ENCODE assay signal across 24 mouse cellular contexts in the genomic region with DNA sequence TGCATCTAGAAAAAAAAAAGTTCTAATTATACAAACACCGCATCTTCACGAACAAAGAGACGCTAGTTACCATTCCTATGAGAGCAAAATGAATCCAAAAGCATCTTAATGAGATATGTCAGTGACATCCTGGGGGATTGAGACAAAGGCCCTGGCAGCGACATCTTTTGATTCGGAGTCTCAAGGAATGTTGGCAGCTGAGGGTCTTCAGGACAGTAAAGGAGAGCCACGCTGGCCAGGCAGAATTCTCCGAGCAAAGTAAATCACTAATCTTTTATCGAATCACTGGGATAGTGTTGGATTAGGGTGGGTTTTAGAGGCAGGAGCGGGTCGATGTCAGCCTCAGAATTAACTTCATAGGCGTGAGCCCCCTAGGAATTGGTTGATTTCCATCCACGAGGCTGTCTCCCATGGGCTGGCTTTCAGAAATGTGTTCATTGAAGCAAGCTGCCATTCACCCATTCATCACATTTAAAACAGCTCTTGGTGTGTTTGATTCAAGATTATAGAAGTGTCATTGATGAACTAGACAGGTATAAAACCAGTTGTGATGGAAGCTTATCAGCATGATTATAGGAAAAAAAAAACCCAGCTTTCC. TPM values are rescaled to one million over a fixed set of nuclear protein-coding genes. Genes with fewer than 3 reads are reported as not detected.
DNase-seq lines count a peak whose midpoint lies in the region; ATAC-seq lines count a peak whose summit lies in the region.
"Had no signal": no experiment of that assay in that cellular context is flagged by ENCODE, and none has a peak within 500 bp of the region (broad histone marks: within the 10 kb centered on the region; RNA-seq: fewer than 3 reads in every experiment).

No protein-coding gene starts in this region.

- ATAC-seq in forebrain, embryonic 11.5 days (replicated peaks; ENCODE audit: low FRiP score) = no peak
- ATAC-seq in forebrain, embryonic 13.5 days = 0 out of 2 replicates have a peak, but pooled peaks have one; percentile 33
- ATAC-seq in hindbrain, embryonic 14.5 days (ENCODE audit: low FRiP score) = no peak
- no peak for ATAC-seq in midbrain, embryonic 16.5 days
- ATAC-seq: inflammation-experienced regulatory T-cells, adult 6 months; liver, embryonic 12.5 days; Patski had no signal

- peaks cover 10% of the 10 kb centered on the region for H3K4me1 ChIP-seq in forebrain, embryonic 10.5 days
- H3K4me1 ChIP-seq in forebrain, embryonic 11.5 days (replicated peaks; ENCODE audit: control insufficient read depth, insufficient read depth, low read length) = no peaks in the 10 kb centered on the region; the same call in 1 of the 2 replicates
- H3K4me1 ChIP-seq in forebrain, embryonic 13.5 days = peaks cover 17% of the 10 kb centered on the region
- peaks cover 11% of the 10 kb centered on the region for H3K4me1 ChIP-seq in hindbrain, embryonic 14.5 days (replicated peaks; ENCODE audit: control insufficient read depth, insufficient read depth, low read length)
- peaks cover 3% of the 10 kb centered on the region; the same call in 1 of the 2 replicates for H3K4me1 ChIP-seq in midbrain, embryonic 16.5 days (ENCODE audit: control insufficient read depth, insufficient read depth, low read length)
- H3K4me1 ChIP-seq: embryonic facial prominence, embryonic 10.5 days; heart, embryonic 12.5 days had no signal

- no peaks in the 10 kb centered on the region for H3K36me3 ChIP-seq in forebrain, embryonic 10.5 days (replicated peaks)
- H3K36me3 ChIP-seq in forebrain, embryonic 11.5 days (ENCODE audit: control insufficient read depth, insufficient read depth, low read length) = no peaks in the 10 kb centered on the region
- H3K36me3 ChIP-seq in forebrain, embryonic 13.5 days (ENCODE audit: poor library complexity, severe bottlenecking) = no peaks in the 10 kb centered on the region
- no peaks in the 10 kb centered on the region for H3K36me3 ChIP-seq in hindbrain, embryonic 14.5 days (replicated peaks; ENCODE audit: control insufficient read depth, insufficient read depth)
- H3K36me3 ChIP-seq in midbrain, embryonic 16.5 days (ENCODE audit: control insufficient read depth, insufficient read depth, low read length) = no peaks in the 10 kb centered on the region
- H3K36me3 ChIP-seq: embryonic facial prominence, embryonic 10.5 days; heart, embryonic 12.5 days; liver, embryonic 12.5 days had no signal

- no peak overlapping the region for H3K9ac ChIP-seq in forebrain, embryonic 11.5 days (ENCODE audit: low read length)
- no peak overlapping the region for H3K9ac ChIP-seq in forebrain, embryonic 13.5 days
- H3K9ac ChIP-seq in hindbrain, embryonic 14.5 days = no peak overlapping the region
- 0 out of 2 replicates have a peak overlapping the region, but pooled peaks have one; percentile 28 for H3K9ac ChIP-seq in midbrain, embryonic 16.5 days (ENCODE audit: low read depth, low read length)
- H3K9ac ChIP-seq: heart, embryonic 12.5 days; liver, embryonic 12.5 days; lung, embryonic 14.5 days had no signal

- DNase-seq in forebrain, embryonic 10.5 days (ENCODE audit: extremely low spot score, low spot score) = no peak
- DNase-seq in forebrain, embryonic 11.5 days (ENCODE audit: low spot score) = no peak
- no peak for DNase-seq in hindbrain, embryonic 14.5 days (ENCODE audit: low spot score)
- no peak for DNase-seq in left cerebral cortex, postnatal 25 days (ENCODE audit: low spot score in 2 of 2)
- DNase-seq in ovary, adult 18-20 months (ENCODE audit: low spot score) = no peak
- no peak for DNase-seq in thymus, postnatal 25 days
- DNase-seq: adrenal gland, postnatal 25 days; cerebellum, adult 18-20 months; gastrocnemius, adult 2 months; heart, postnatal 14 days; kidney, adult 2 months; kidney, postnatal 10 days; lung, embryonic 14.5 days; lung, postnatal 4 days; thymus, postnatal 14 days had no signal

- intact Hi-C loops in left cerebral cortex, postnatal 25 days (cut with DNase I) = no loop called here

- no peaks in the 10 kb centered on the region for H3K27me3 ChIP-seq in forebrain, embryonic 10.5 days (ENCODE audit: poor library complexity, severe bottlenecking)
- no peaks in the 10 kb centered on the region for H3K27me3 ChIP-seq in forebrain, embryonic 11.5 days (ENCODE audit: control insufficient read depth, insufficient read depth, low read length)
- no peaks in the 10 kb centered on the region for H3K27me3 ChIP-seq in forebrain, embryonic 13.5 days
- no peaks in the 10 kb centered on the region for H3K27me3 ChIP-seq in hindbrain, embryonic 14.5 days (ENCODE audit: control insufficient read depth, insufficient read depth, low read length)
- no peaks in the 10 kb centered on the region for H3K27me3 ChIP-seq in midbrain, embryonic 16.5 days (ENCODE audit: control insufficient read depth, insufficient read depth, low read depth, low read length)
- H3K27me3 ChIP-seq: heart, embryonic 12.5 days; liver, embryonic 12.5 days; Patski had no signal

- 68% methylated on average over 12 of the region's 12 CpGs for WGBS in forebrain, embryonic 10.5 days
- 45% methylated on average over 12 of the region's 12 CpGs for WGBS in forebrain, embryonic 11.5 days
- 26% methylated on average over 12 of the region's 12 CpGs for WGBS in forebrain, embryonic 13.5 days
- WGBS in hindbrain, embryonic 14.5 days = 23% methylated on average over 12 of the region's 12 CpGs
- 18% methylated on average over 12 of the region's 12 CpGs for WGBS in midbrain, embryonic 16.5 days

- no peak overlapping the region for H3K4me2 ChIP-seq in forebrain, embryonic 11.5 days (ENCODE audit: low read depth, low read length, severe bottlenecking)
- H3K4me2 ChIP-seq in forebrain, embryonic 13.5 days = peak overlapping the region; percentile 13; the same call in 1 of the 2 replicates
- 0 out of 2 replicates have a peak overlapping the region, but pooled peaks have one; percentile 8 for H3K4me2 ChIP-seq in hindbrain, embryonic 14.5 days (replicated peaks)
- H3K4me2 ChIP-seq in midbrain, embryonic 16.5 days (ENCODE audit: low read length) = peak overlapping the region; percentile 12; the same call in 1 of the 2 replicates
- H3K4me2 ChIP-seq: heart, embryonic 12.5 days; liver, embryonic 12.5 days; lung, embryonic 14.5 days had no signal

- no peak overlapping the region for H3K4me3 ChIP-seq in forebrain, embryonic 10.5 days
- no peak overlapping the region for H3K4me3 ChIP-seq in forebrain, embryonic 11.5 days (ENCODE audit: low read depth, low read length)
- H3K4me3 ChIP-seq in forebrain, embryonic 13.5 days = no peak overlapping the region
- H3K4me3 ChIP-seq in hindbrain, embryonic 14.5 days (replicated peaks; ENCODE audit: low read length) = no peak overlapping the region
- H3K4me3 ChIP-seq in midbrain, embryonic 16.5 days (ENCODE audit: low read depth, low read length) = no peak overlapping the region
- H3K4me3 ChIP-seq: embryonic facial prominence, embryonic 10.5 days; gastrocnemius, adult 2 months; heart, embryonic 12.5 days; layer of hippocampus, adult 2 months; left cerebral cortex, adult 2 months; liver, embryonic 12.5 days had no signal

- H3K9me3 ChIP-seq in forebrain, embryonic 10.5 days = no peaks in the 10 kb centered on the region
- H3K9me3 ChIP-seq in forebrain, embryonic 11.5 days (ENCODE audit: control insufficient read depth, low read length) = no peaks in the 10 kb centered on the region
- no peaks in the 10 kb centered on the region for H3K9me3 ChIP-seq in forebrain, embryonic 13.5 days (replicated peaks)
- no peaks in the 10 kb centered on the region for H3K9me3 ChIP-seq in hindbrain, embryonic 14.5 days (ENCODE audit: control insufficient read depth, low read length)
- H3K9me3 ChIP-seq in midbrain, embryonic 16.5 days (replicated peaks; ENCODE audit: control insufficient read depth, low read length, poor library complexity, severe bottlenecking) = no peaks in the 10 kb centered on the region
- H3K9me3 ChIP-seq: embryonic facial prominence, embryonic 10.5 days; heart, embryonic 12.5 days; liver, embryonic 12.5 days had no signal

- peak overlapping the region; percentile 31; the same call in 1 of the 2 replicates for H3K27ac ChIP-seq in forebrain, embryonic 10.5 days
- no peak overlapping the region for H3K27ac ChIP-seq in forebrain, embryonic 11.5 days (ENCODE audit: low read depth, low read length)
- no peak overlapping the region for H3K27ac ChIP-seq in forebrain, embryonic 13.5 days
- H3K27ac ChIP-seq in hindbrain, embryonic 14.5 days = no peak overlapping the region
- H3K27ac ChIP-seq in midbrain, embryonic 16.5 days (ENCODE audit: low read length) = no peak overlapping the region
- H3K27ac ChIP-seq: embryonic facial prominence, embryonic 10.5 days; gastrocnemius, adult 2 months; layer of hippocampus, adult 2 months; left cerebral cortex, adult 2 months; liver, embryonic 12.5 days had no signal

RNA-seq across cellular contexts. Expression of a gene that starts 39.6 kb away (rescaled TPM):
- polyA plus RNA-seq in forebrain, embryonic 10.5 days (2016; fragmentation: Nextera tagmentation; extraction: Ambion mirVana) = 59.2 and 62.2 TPM in 2 replicates
- 61.9 and 68.5 TPM in 2 replicates for polyA plus RNA-seq in forebrain, embryonic 11.5 days (2014; fragmentation: Nextera tagmentation; extraction: Ambion mirVana)
- 86.8 and 91.1 TPM in 2 replicates for polyA plus RNA-seq in forebrain, embryonic 13.5 days (2015; fragmentation: Nextera tagmentation; extraction: Ambion mirVana)
- polyA plus RNA-seq in hindbrain, embryonic 14.5 days (2014; fragmentation: Nextera tagmentation; extraction: Ambion mirVana) = 99.1 TPM in 2 replicates
- polyA plus RNA-seq in midbrain, embryonic 16.5 days (2015; fragmentation: Nextera tagmentation; extraction: Ambion mirVana) = 105 and 119 TPM in 2 replicates
- total RNA-seq in left cerebral cortex, postnatal 25 days (2021) = 10 to 100 TPM; 33.9 to 38.1 TPM

RNA-seq across cellular contexts. Expression of a gene that starts 42.9 kb away (rescaled TPM):
- polyA plus RNA-seq in forebrain, embryonic 10.5 days (2016; fragmentation: Nextera tagmentation; extraction: Ambion mirVana) = 24.4 and 25.4 TPM in 2 replicates
- 21.5 and 21.9 TPM in 2 replicates for polyA plus RNA-seq in forebrain, embryonic 11.5 days (2014; fragmentation: Nextera tagmentation; extraction: Ambion mirVana)
- 8.7 and 11.6 TPM in 2 replicates for polyA plus RNA-seq in forebrain, embryonic 13.5 days (2015; fragmentation: Nextera tagmentation; extraction: Ambion mirVana)
- polyA plus RNA-seq in hindbrain, embryonic 14.5 days (2014; fragmentation: Nextera tagmentation; extraction: Ambion mirVana) = 4.4 and 6.0 TPM in 2 replicates
- polyA plus RNA-seq in midbrain, embryonic 16.5 days (2015; fragmentation: Nextera tagmentation; extraction: Ambion mirVana) = 4.6 and 4.7 TPM in 2 replicates
- total RNA-seq in left cerebral cortex, postnatal 25 days (2021) = 1 to 10 TPM; 7.7 to 7.8 TPM
